Mouse (Mus musculus) right cerebral cortex, postnatal 36 days (tissue): Measurements from ENCODE around the gene Ifnar2.

Source experiments
- DNase-seq, 2 experiments: peaks; one replicate each; pipeline ENCODE4 v3.0.0; 2022; ENCODE audit warnings: low spot score in 2 of 2, mixed read lengths in 1 of 2

The Ifnar2 gene

DNA sequence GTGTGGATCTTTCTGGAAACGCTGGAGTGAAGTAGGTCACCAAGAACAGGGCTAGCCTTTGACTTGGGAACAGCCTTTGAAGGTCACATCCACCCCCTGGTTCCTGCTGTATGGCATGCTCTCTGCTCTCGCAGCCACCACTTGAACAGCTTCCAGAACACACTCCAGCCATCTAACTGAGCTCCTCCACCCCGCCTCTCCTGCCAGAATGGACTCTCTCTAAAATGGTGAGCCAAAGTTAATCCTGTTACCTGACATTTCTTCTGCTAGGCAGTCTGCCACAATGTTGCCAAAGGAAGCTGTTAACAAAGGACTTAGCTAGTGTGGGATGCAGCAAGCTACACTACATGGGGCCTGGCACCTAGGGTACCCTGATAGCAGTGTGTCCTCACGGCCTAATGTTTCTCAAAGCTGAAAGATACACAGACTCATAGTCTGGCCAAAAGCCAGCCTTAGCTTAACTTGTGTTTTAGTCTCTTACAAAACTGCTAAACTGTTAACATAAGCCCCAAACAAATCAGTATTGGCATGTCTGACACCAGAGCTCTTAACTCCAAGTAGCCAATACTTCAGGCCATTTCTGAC lies 22.3 kb downstream of the Ifnar2 start:
- DNase-seq: no peak

DNA sequence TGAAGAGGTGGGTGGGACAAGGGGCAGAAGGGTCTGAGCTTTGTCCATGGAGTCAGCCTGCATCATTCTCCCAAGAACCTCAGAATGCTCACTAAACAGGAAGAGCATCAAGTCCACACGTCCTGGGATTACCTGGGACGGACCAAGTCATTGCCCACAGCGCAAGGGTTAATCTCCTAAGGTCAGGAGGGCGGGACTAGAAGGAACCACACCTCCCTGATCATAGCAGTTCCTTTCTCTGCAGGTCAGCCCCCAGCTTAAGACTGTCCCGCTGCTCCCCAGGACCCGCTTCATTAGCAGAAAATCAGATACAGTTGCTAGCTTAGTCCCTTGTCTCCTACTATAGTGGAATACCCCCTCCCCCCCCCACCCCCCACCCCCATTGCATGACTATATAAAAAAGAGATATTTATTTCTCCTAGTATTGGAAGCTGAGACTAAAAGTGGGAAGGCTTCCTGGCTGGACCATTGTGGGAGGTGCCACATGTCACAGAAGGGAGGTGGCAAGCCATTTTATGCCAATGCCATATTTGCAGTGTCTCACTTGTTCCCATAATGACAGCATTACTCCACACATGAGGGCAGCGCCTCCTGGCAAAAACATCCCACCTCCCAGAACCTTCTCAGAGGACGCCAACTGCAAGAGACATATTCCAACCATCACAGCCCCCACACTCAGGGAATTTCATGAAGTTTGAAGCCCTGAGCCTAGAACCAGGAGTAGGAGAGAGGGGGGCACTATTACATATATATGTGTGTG lies 23.2 kb downstream of the Ifnar2 start:
- no peak for DNase-seq

DNA sequence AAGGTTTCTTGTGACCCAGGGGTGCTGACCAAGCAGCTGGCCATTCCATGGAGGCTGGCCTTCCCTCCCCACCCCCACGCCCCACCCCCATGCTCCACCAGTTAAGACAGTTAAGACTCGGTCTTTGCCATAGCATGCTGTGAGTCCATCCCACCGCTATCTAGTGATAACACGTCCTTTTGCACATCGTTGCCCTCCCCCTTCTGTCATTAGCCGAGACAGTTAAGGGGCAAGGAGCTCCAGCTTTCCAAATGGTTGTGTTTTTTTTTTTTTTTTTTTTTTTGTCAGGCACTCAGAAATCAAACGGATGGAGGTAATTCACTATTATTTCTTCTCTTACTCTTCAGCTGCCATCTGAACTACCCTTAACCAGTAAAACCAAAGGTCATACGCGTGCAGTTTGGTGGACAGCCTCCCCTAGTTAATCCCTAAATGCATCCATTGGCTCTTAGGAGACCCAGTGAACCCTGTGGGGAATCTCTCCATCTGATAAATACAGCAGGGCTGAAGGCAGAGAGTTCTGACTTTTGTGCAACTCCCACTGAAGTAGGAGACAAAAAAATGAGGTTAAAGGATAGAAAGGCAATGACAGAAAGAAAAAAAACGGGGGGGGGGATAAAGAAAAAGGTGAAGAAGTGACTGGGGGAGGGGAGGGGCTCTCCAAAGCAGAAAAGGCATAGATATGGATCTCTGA lies 24.4 kb downstream of the Ifnar2 start:
- no peak for DNase-seq

DNA sequence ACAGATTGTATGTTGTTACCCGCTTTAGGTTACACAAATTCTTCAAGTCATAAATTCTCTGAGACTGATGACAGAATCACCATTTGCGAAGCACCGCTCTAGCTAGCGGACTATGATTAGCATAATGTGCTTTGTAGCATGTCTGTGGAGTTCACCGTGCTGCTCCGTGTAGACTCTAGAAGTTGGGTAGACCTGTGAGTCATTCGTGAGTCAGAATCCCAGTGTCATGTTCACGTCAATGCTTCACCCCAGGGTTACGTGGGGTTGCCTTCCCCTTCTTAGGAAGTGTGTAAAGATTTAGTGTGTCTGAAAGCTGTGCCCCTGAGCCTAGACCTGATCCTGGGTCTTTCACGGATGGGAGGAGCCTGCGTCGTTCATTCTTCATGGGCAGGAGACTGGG lies 25.4 kb downstream of the Ifnar2 start:
- no peak for DNase-seq

DNA sequence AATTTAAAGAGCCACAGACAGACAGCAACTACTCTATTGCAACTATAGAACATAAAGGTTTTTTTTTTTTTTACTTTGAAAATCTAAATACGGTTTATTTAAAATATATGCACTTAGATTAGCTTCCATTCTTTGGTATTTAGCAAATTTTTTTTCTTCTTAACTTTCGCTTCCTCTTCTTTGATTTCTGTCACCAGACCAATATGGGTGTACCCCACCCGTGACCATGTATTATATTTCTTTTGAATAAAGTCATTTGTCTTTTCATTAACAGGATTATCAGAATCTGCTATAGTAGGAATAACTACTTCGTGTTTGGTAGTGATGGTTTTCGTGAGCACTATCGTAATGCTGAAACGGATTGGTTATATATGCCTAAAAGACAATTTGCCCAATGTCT lies 26.4 kb downstream of the Ifnar2 start:
- no peak for DNase-seq

DNA sequence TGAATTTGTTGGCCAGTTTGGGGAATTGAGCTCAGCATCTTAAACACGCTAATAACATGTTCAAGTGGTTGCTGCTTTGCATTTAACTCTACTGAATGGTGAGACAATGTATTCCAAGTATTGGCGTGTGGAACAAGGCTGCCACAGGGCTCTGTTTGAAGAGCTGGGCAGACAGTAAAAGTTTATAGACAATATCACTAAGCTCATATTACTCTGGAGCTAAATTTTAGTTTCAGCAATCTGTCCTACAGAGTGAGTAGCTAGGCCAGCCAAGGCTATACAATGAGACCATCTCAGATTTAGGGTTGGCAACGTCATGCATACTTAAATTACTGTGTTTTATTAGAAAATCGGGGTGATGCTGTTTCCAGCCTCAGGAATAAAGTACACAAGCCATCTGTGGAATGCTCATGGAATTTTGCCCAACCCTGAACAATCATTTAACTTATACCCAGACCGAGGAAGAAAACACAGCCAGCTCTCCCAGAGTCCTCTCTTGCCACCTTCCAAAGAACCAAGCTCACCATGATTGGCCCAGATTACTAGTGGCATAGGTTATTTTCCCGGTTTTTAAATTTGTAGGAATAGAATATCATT lies 29.1 kb downstream of the Ifnar2 start:
- no peak for DNase-seq

DNA sequence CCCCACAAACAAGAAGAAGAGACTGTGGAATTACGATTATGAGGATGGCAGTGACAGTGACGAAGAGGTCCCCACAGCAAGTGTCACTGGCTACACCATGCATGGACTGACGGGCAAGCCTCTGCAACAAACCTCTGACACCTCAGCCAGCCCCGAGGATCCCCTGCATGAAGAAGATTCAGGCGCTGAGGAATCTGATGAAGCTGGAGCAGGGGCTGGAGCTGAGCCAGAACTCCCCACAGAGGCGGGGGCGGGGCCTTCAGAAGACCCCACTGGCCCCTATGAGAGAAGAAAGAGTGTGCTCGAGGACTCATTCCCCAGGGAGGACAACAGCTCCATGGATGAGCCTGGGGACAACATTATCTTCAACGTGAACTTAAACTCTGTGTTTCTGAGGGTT lies 31.2 kb downstream of the Ifnar2 start:
- no peak for DNase-seq

DNA sequence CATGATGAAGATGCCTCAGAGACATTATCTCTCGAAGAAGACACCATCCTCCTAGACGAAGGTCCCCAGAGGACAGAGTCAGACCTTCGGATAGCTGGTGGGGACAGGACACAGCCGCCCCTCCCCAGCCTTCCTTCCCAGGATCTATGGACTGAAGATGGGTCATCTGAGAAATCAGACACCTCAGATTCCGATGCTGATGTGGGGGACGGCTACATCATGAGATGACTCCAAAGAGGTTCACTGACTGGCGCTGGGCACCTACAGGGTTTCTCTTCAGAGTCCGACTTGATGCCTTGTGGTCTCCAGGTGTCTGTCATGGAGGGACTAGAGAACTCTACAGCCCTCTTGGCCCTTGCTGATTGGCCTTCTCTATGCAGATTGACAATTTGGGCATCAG lies 31.6 kb downstream of the Ifnar2 start:
- DNase-seq: no peak

DNA sequence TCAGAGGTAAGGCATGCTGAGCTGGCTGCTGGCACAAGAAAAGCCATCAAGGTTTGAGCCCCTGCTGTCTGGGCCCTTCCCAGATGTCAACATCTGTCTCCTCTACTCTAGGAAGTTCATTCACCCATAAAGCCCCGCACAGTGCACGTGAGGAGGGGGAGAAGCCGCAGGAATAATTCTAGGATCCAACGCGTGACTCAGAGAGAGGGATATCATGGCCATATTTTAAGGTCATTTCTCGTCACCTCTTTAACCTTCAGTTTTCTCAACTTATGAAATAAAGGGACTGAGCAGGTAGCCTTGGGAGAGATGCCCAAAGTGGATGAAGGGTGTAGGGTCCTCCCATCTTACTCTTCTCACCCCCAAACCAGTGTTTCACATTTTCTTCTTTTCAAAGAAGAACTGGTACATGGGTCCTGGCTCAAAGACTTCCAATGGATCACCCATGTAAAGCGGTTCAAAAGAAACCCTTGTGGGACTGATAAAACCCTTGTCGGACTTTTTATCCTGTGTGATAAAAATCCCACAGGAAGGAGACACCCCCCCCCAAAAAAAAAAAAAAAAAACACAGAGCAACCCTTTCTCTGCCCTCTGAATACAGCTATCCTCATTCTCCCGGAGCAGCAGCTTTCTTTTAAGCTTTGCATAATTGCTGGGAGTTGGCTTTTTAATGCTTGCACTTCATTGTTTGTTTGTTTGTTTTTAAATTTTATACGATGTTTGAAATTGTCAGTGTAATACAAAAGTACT lies 32.4 kb downstream of the Ifnar2 start:
- DNase-seq: no peak

DNA sequence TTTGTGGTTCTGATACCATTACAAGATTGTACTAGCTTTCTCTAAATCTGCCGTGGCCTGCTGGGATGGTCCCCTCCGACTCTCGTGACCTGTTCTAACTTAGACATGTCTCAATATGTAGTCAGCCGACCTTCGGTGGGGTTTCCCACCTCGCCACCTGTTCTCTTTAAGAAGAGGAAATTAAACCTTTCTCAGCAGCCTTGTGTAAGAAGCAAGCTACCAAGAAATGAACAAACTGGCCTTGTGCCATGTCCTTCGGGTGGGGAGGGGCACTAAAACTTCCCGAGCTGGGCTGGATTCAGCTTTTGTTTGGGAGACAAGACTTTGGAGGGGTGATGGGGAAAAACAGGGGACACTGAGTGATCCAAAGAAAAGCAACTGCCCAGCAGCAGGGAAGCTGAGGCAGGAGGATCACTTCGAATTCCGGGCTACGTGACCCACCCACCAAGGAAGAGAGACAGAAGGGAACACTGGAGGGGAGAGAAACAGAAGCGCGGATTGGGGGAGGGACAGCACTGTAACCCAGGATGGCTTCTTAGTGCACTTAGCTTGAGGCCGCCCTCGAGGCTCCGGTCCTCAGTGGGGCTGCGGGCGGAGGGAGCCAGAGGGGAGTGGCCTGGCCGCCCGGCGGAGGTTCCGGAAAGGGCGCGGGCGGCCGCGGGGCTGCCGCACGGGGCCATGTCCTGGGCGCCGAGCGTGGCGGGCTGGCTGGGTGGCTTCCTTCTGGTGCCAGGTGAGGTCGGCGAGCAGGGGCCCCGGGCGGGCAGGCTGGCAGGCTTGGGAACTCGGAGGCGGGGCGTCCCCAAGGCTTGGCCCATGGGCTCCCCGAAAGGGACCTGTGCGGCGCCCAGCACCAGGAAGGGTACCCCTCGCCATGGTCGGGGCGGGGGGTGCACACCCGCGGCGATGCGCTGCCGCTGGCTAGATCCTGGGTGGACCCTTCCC lies 33.3 kb downstream of the Ifnar2 start, which contains the start of gene Il10rb:
TSS of gene Il10rb (plus strand) at position 525 of the 945 bp plus-strand sequence.
- DNase-seq: peak; percentile 5 to 15

DNA sequence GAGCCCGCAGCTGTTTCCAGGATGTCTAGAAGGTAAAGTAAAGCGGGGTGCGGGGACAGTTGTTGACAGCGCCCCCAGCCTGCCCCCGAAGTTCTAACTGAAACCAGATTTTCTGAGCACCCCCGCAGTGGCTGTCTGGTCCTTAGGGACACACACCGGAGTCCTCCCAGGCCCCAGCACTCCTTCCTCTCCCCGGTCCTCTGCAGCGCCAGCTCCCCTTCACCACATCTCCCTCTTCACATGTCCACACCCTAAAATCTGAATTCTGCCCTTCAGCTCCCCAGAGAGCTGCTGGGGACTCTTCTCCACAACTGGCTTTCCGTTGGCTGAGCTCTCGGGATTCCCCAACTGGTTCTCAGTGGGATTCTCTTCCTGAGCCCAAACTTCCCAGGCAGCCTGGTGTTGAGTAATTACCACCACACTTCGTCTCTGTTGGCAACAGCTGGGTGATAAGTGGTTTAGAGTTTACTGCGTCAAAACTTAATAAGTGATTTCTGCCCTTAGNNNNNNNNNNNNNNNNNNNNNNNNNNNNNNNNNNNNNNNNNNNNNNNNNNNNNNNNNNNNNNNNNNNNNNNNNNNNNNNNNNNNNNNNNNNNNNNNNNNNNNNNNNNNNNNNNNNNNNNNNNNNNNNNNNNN lies 34.1 kb downstream of the Ifnar2 start:
- DNase-seq: peak in 1 of 2 experiments; percentile 23

DNA sequence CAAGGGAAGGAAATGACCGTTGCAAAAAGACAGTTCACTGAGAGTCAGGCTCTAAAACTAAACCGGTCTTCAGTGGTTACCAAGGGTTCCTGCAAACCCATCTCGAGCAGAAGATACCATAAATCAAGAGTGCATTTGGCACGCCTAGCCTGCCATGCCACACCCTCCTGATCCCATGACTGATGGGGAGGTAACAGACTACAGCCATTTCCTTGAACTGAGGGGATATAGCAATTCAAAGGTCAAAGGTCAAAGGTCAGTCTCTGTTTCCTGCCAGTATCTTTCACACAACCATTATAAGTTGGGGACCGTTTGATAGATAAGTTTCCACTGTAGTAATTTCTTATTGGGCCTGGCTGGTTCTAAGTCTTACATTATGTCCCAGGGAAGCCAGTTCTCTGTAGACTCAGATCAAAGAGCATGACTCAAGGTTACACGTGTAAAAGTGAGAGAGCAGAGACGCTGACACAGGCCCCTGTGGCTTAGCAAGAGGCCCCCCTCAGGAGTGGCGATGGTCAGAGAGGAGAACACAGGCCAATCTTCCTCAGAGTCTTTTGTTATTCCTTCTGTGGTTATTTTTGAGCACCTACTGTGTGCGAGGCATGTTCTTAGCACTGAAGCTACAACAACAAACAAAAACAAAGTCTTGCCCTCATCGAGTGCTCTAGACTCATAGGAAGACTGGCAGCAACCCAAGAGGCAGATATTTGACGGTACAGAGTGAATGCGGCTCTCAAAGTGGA lies 40.7 kb downstream of the Ifnar2 start:
- DNase-seq: no peak

DNA sequence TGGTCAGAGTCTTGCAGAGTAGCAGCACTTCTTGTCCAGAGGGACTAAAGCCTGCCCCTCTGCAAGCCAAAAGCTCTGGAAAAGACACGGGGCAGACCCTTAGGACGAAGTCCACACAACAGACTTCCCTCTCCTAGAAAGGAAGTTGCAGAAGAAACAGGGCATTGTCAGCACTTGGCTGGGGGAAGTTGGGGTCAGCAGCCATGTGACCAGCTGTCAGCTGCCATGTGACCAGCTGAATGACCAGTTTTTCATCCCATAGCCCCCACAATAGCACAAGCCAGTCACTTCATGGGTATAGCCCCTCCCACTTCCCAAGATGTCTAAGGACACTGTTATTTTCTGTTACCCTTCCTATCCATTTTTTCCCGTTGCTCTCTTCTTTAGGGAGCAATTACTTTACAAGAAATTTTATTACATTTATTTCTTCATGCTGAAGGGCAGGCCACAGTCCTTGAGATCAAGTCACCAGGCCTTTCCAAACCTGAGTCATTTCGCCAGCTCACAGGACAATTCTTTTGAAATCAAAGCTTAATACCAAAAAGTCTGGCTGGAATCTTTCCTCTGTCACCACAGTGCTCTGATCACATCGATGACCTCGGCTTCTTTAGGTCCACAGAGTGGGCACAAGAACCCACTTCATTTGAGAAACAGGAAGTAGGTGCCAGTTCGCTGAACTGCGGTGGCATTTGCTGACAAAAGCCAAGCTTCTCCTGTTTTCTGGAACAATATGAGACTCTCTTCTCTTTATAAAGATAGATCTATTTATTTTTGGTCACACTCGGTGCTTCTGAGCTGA lies 43.0 kb downstream of the Ifnar2 start:
- DNase-seq: no peak

DNA sequence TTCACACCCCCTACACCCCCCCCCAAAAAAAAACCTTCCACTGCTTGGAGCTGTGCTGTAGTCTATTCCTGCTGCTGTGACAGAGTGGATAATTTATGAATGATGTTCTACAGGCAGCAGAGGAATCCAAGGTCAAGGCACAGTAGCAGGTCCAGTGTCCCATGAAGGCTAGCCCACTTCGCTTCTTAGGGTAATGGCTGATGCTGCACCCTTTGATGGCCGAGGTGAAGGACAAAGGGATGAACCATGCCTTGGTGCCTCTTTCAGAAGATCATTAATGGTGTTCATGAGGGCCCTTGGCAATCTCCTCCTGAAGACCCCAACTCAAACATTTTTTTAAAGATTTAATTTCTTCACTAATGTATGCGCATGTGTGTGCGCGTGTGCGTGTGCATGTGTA lies 43.8 kb downstream of the Ifnar2 start:
- DNase-seq: no peak

DNA sequence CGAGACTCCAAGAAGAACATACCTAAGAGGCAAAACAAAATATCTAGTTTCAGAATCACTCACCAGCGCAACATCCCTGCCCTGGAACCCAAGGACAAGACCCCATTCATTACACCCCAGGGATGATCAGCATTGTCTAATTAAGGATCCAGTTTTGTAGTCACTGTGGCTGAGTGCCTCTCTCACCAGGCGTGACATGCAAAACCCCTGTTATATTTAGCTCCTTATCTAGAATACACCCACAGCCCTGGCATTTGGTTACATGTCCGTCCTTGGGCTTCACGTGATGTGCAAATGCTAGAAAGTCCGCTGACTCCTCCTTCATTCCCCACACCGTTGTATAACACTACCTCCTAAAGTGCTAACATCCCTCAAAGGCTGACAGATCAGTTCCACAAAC lies 44.4 kb downstream of the Ifnar2 start:
- DNase-seq: no peak

DNA sequence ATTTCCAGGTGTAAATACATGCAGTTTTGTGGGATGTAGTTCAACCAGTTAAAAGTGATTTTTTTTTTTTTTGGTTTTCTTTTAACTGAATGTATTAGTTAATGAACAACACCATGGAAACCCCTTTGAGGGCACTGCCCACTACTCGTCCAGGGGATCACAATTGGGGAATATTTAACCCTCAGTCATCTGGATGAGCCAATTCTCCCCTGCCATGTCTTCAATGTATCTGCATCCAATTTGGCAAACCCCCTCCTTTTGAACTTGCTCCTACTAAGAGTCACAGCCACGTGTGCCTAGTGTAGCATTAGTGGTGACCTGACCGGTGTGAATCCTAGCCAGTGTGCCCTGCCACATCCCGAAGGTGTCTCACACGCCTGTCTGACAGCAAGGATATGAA lies 45.9 kb downstream of the Ifnar2 start:
- no peak for DNase-seq

DNA sequence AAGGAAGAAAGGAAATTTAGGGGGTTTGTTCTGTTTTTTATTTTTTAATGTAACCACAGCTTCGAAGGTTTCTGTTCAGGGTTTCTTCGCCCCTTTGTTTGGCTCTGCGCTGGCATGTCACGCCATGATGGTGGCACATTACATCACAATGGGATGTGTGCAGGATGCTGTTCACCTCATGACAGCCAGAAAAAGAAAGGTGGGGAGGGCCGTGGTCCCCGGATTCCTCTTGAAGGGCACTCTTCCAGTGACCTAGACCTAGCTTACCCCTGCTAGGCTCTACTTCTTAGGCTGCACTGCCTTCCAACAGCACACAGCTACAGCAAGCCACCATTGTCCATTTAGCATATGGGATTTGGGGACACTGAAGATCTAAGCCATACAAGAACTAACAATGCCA lies 53.2 kb downstream of the Ifnar2 start:
- no peak for DNase-seq

DNA sequence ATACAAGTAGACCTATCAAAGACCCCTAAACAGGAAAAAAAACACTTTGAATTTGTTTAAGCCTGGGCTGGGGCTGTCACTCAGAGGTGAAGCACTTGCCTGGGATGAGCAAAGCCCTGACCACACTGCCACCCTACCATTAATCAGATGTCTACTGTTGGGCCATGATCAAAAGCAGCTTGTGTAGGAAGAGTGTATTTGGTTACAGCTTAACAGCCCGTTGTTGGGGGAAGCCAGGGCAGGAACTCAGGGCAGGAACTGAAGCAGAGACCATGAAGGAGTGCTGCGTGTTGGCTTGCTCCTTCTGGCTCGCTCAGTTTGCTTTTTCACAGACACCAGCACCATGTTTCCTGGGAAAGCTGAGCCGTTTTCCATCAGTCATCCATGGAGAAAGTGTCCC lies 54.0 kb downstream of the Ifnar2 start:
- no peak for DNase-seq

DNA sequence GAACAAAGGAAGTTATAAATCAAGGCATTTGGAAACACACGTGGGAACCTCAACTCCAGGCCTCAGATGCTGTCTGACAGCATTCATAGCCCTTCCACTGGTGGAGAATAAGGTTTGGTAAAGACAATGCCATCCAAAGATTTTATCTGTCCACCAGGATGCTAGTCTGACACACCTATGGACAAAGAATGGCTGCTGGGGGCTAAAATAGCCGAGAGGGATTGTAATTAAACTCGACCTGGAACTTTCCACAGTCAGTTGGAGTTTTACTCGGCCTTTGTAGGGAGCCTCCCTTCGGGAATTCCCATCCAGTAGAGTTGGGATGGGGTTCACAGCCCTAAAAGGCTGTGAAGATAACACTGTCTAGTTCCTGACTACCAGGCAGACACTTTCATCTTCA lies 54.9 kb downstream of the Ifnar2 start:
- DNase-seq: no peak
